Mouse (Mus musculus): ENCODE measurements at regions not wholly inside any gene's neighbourhood (a gene's known extent, or its start where the extent isn't known, plus 50 kb on each side); places are given as distances from the start of the nearest gene placed in this dataset.

DNA sequence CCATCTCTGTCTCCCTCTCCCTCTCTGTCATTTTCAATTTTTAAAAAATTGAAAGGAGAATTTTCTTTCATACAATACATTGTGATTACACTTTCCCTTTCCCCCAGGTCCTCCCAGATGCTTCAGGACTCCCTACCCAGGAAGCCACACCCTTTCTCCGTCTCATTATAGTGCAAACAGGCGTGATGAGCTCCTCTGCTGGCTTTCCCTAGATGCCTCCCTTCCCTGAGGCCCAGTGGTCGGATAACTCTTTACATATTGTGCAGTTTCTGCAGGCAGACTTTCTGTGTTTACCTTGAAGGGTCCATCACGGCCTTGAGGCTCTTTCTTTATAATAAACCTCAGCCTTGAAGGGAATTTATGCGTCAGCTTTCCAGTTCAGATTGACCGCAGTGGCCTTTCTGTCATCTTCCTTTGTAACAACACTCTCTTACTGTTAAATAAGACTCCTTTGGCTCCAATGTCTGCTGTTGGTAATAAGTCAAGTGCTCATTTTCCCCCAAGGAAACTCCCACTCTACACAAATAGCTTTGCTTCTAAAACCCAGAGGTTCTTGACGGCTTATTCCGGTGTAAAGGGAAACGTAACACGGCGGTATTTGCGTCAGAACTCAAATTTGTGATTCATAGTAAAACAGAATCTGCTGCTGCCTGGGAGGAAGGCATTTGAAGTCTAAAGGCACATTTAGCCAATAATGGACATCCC is 52.7 kb upstream of the Smlr1 start:
- no peak for DNase-seq (ENCODE audit: low read depth, low spot score)
- WGBS: 59% methylated on average over 12 of the region's 12 CpGs
